Mouse (Mus musculus): ENCODE measurements around the gene Dcaf1.

DNA sequence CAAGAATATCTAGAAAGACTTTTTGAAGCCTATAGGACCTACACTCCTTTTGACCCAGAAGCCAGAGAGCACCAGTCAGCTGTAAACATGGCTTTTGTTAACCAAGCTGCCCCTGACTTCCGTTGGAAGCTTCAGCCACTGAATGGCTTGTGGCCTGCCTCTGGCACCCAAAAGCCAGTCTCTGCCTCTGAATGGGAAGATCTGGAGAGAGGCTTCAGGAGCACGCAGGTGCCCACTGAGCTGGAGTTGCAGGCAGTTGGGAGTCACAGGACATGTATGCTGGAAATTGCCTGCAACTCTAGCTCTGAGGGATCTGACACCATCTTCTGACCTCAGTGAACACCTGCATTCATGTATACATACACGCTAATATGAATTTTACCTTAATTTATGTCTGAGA lies 41.6 kb upstream of the Dcaf1 start:
- TF ChIP-seq CTCF (IDR thresholded peaks at IDR 0.05; ENCODE audit: borderline replicate concordance, insufficient read depth, low read length) (no peak), POLR2A (IDR thresholded peaks at IDR 0.05; ENCODE audit: low read depth, low read length) (no peak)
